ENCODE assay signal across 10 mouse cellular contexts in the genomic region with DNA sequence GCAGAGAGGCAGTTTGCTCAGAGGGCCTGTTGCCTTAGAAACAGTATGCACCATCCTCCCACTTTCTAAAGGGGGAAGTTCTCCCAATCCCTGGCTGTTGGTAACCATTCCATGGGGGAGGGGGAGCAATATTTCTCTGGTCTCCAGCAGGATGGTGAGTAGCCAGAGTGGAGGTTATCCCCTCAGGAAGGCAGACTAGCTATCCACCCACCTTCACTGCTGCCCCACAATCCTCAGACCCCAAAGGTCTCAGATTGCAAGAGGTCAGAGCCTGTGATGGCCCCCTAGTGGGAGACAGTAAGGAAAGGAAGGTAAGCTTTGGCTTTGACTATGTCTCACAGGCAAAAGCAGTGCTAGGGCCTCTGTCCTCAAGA. TPM values are rescaled to one million over a fixed set of nuclear protein-coding genes. Genes with fewer than 3 reads are reported as not detected.
A peak's percentile ranks its signal among the peaks of the same experiment; 100 is the strongest.
DNase-seq lines count a peak whose midpoint lies in the region; ATAC-seq and TF ChIP-seq lines count a peak whose summit lies in the region.
"Had no signal": no experiment of that assay in that cellular context is flagged by ENCODE, and none has a peak within 500 bp of the region (broad histone marks: within the 10 kb centered on the region; RNA-seq: fewer than 3 reads in every experiment).

No protein-coding gene starts in this region.

- H3K36me3 ChIP-seq in lung, postnatal 0 days (ENCODE audit: insufficient read depth, low read length): peaks cover 13% of the 10 kb centered on the region; the same call in 1 of the 2 replicates
- H3K36me3 ChIP-seq in hindbrain, embryonic 12.5 days: peaks cover 15% of the 10 kb centered on the region

- H3K4me2 ChIP-seq in lung, postnatal 0 days (replicated peaks; ENCODE audit: low read depth, low read length): no peak overlapping the region
- no peak overlapping the region for H3K4me2 ChIP-seq in hindbrain, embryonic 12.5 days (replicated peaks)

- TF ChIP-seq CTCF in lung, postnatal 0 days (IDR thresholded peaks at IDR 0.05): peak; percentile 42

- H3K4me1 ChIP-seq in lung, postnatal 0 days (ENCODE audit: insufficient read depth, low read depth, low read length): peaks cover 40% of the 10 kb centered on the region
- peaks cover 79% of the 10 kb centered on the region for H3K4me1 ChIP-seq in hindbrain, embryonic 12.5 days

- no peak for TF ChIP-seq EP300 in lung, postnatal 0 days (IDR thresholded peaks at IDR 0.05)

- H3K4me3 ChIP-seq in lung, postnatal 0 days (ENCODE audit: low read depth, low read length): no peak overlapping the region
- no peak overlapping the region for H3K4me3 ChIP-seq in hindbrain, embryonic 12.5 days

- H3K27ac ChIP-seq in lung, postnatal 0 days (ENCODE audit: low read length): no peak overlapping the region
- H3K27ac ChIP-seq in hindbrain, embryonic 12.5 days: peak overlapping the region; percentile 64; the same call in 1 of the 2 replicates

- DNase-seq in frontal cortex, postnatal 10 days (ENCODE audit: low spot score in 2 of 2): no peak
- DNase-seq in lung, postnatal 0 days (ENCODE audit: low spot score): no peak
- no peak for DNase-seq in lung, postnatal 36 days
- peak; percentile 18 for DNase-seq in retina, embryonic 14.5 days (ENCODE audit: low spot score)
- DNase-seq in adrenal gland, postnatal 14 days: no peak
- DNase-seq: lung, postnatal 4 days had no signal

- H3K27me3 ChIP-seq in lung, postnatal 0 days (replicated peaks; ENCODE audit: insufficient read depth, low read length): no peaks in the 10 kb centered on the region
- no peaks in the 10 kb centered on the region for H3K27me3 ChIP-seq in hindbrain, embryonic 12.5 days

- no peak overlapping the region for H3K9ac ChIP-seq in lung, postnatal 0 days (replicated peaks; ENCODE audit: low read depth)
- H3K9ac ChIP-seq in hindbrain, embryonic 12.5 days: no peak overlapping the region

- no peaks in the 10 kb centered on the region for H3K9me3 ChIP-seq in lung, postnatal 0 days (ENCODE audit: low read length)
- no peaks in the 10 kb centered on the region for H3K9me3 ChIP-seq in hindbrain, embryonic 12.5 days (replicated peaks)

- peak; percentile 5; the same call in 1 of the 2 replicates for ATAC-seq in frontal cortex, adult (ENCODE audit: low TSS enrichment)
- ATAC-seq in lung, postnatal 0 days: no peak
- no peak for ATAC-seq in hindbrain, embryonic 12.5 days (ENCODE audit: low FRiP score)
- ATAC-seq in megakaryocyte-erythroid progenitor cell, adult 5-6 weeks (replicated peaks; ENCODE audit: low FRiP score, low TSS enrichment, poor library complexity, severe bottlenecking): no peak

RNA-seq across cellular contexts. Expression of gene Itm2c, which starts 5.3 kb away (rescaled TPM):
- polyA plus RNA-seq in lung, postnatal 0 days (2015; fragmentation: Nextera tagmentation; extraction: Ambion mirVana): 221 and 244 TPM in 2 replicates
- 169 and 173 TPM in 2 replicates for polyA plus RNA-seq in hindbrain, embryonic 12.5 days (2016; fragmentation: Nextera tagmentation; extraction: Ambion mirVana)
- total RNA-seq in adrenal gland, postnatal 14 days (2021): 329 and 361 TPM in 2 replicates
- total RNA-seq in megakaryocyte-erythroid progenitor cell, adult 5-6 weeks (2014; fragmentation: Nextera tagmentation): 10.8 and 12.3 TPM in 2 replicates
- 17.6 and 23.6 TPM in 2 replicates for total RNA-seq in megakaryocyte-erythroid progenitor cell, adult 5-6 weeks (2017)

RNA-seq across cellular contexts. Expression of gene 4933407L21Rik, which starts 28.9 kb away (rescaled TPM):
- 0.11 and 0.30 TPM in 2 replicates for polyA plus RNA-seq in lung, postnatal 0 days (2015; fragmentation: Nextera tagmentation; extraction: Ambion mirVana)
- polyA plus RNA-seq in hindbrain, embryonic 12.5 days (2016; fragmentation: Nextera tagmentation; extraction: Ambion mirVana): 1.3 and 1.6 TPM in 2 replicates
- 0.15 TPM in 1 of 2 replicates, not detected in the other for total RNA-seq in adrenal gland, postnatal 14 days (2021)
- not detected in 2 replicates for total RNA-seq in megakaryocyte-erythroid progenitor cell, adult 5-6 weeks (2014; fragmentation: Nextera tagmentation)
- not detected in 2 replicates for total RNA-seq in megakaryocyte-erythroid progenitor cell, adult 5-6 weeks (2017)
- total RNA-seq: hematopoietic stem cell, adult 5-6 weeks had no signal

Comparison
In these comparisons a context has a peak if more than half of its experiments do, and no peak if none do; other contexts are left out.
1. RNA of gene Itm2c, which starts 5.3 kb away (total RNA-seq): 329 to 361 TPM in adrenal gland, postnatal 14 days; 10.8 to 23.6 TPM in megakaryocyte-erythroid progenitor cell, adult 5-6 weeks; every median in the first group is over 10 times any median in the second.